8 mouse cellular contexts compared by ENCODE assay signal in genomic region chr14:67613221-67613620, GRCm38 (mm10).
DNase-seq lines count a peak whose midpoint lies in the region; ATAC-seq lines count a peak whose summit lies in the region.

No protein-coding gene starts in this region.

- intact Hi-C loops in heart, postnatal 14 days (cut with DNase I): loop anchor here (10.0 kb wide), 1 partner anchor 568 kb away; no protein-coding TSS in a partner anchor
- intact Hi-C loops in left cerebral cortex, postnatal 4 days (cut with DNase I): no loop called here

- H3K4me2 ChIP-seq in limb, embryonic 12.5 days: peak overlapping the region; percentile 54

- peak overlapping the region; percentile 44; the same call in 1 of the 2 replicates for H3K27ac ChIP-seq in embryonic facial prominence, embryonic 10.5 days (replicated peaks)
- H3K27ac ChIP-seq in limb, embryonic 12.5 days: peak overlapping the region; percentile 81

- peak; percentile 25 for DNase-seq in 3T3-L1 (ENCODE audit: low read depth, low spot score)
- DNase-seq in embryonic facial prominence, embryonic 10.5 days (ENCODE audit: low spot score): no peak
- peak; percentile 17 to 36 for DNase-seq in heart, postnatal 14 days
- no peak for DNase-seq in left cerebral cortex, postnatal 4 days
- no peak for DNase-seq in layer of hippocampus, postnatal 10 days (ENCODE audit: low spot score in 2 of 2)

- peak overlapping the region; percentile 37; the same call in 1 of the 2 replicates for H3K4me3 ChIP-seq in embryonic facial prominence, embryonic 10.5 days
- peak overlapping the region; percentile 25 for H3K4me3 ChIP-seq in limb, embryonic 12.5 days (replicated peaks)

- WGBS in embryonic facial prominence, embryonic 10.5 days: 34% methylated on average over 14 of the region's 14 CpGs
- WGBS in limb, embryonic 12.5 days: 8% methylated on average over 14 of the region's 14 CpGs

- H3K9me3 ChIP-seq in embryonic facial prominence, embryonic 10.5 days: no peaks in the 10 kb centered on the region
- H3K9me3 ChIP-seq in limb, embryonic 12.5 days: no peaks in the 10 kb centered on the region

- no peak for ATAC-seq in limb, embryonic 12.5 days (ENCODE audit: insufficient number of reproducible peaks, insufficient read depth, low FRiP score, low TSS enrichment, low read depth)
- no peak for ATAC-seq in megakaryocyte-erythroid progenitor cell, adult 5-6 weeks (replicated peaks; ENCODE audit: low FRiP score, low TSS enrichment, poor library complexity, severe bottlenecking)
- no peak for ATAC-seq in erythroblast, adult 5-6 weeks (replicated peaks; ENCODE audit: low FRiP score, poor library complexity, severe bottlenecking)

- peaks cover 84% of the 10 kb centered on the region for H3K27me3 ChIP-seq in embryonic facial prominence, embryonic 10.5 days (replicated peaks; ENCODE audit: low read depth, poor library complexity, severe bottlenecking)
- H3K27me3 ChIP-seq in limb, embryonic 12.5 days: peaks cover 29% of the 10 kb centered on the region

- no peaks in the 10 kb centered on the region for H3K36me3 ChIP-seq in embryonic facial prominence, embryonic 10.5 days (replicated peaks)
- no peaks in the 10 kb centered on the region for H3K36me3 ChIP-seq in limb, embryonic 12.5 days

- H3K9ac ChIP-seq in limb, embryonic 12.5 days (replicated peaks): 0 out of 2 replicates have a peak overlapping the region, but pooled peaks have one; percentile 23

- H3K4me1 ChIP-seq in embryonic facial prominence, embryonic 10.5 days: peaks cover 79% of the 10 kb centered on the region
- peaks cover 68% of the 10 kb centered on the region for H3K4me1 ChIP-seq in limb, embryonic 12.5 days (replicated peaks)

Comparison
In these comparisons a context has a peak if more than half of its experiments do, and no peak if none do; other contexts are left out.
1. DNase-seq: peak in 3T3-L1 (single experiment) and heart, postnatal 14 days (2 of 2); none in embryonic facial prominence, embryonic 10.5 days (single experiment), left cerebral cortex, postnatal 4 days (single experiment) and layer of hippocampus, postnatal 10 days (0 of 2).